Mouse (Mus musculus): ENCODE results near the gene Mrpl30.

The Mrpl30 gene

GRCm38 (mm10) chr1:37899816-37900215 lies 9.5 kb downstream of the Mrpl30 start:
- no peak for DNase-seq (ENCODE audit: extremely low read depth, insufficient read length, low spot score)

- no peak for DNase-seq (ENCODE audit: extremely low read depth, insufficient read length, low spot score)
Observed at GRCm38 (mm10) chr1:37900288-37900687, 10.0 kb downstream of the Mrpl30 start.

GRCm38 (mm10) chr1:37903178-37903577 lies 12.9 kb downstream of the Mrpl30 start:
- DNase-seq (ENCODE audit: extremely low read depth, insufficient read length, low spot score): peak; percentile 9

GRCm38 (mm10) chr1:37912751-37913150 lies 22.5 kb downstream of the Mrpl30 start:
- no peak for DNase-seq (ENCODE audit: extremely low read depth, insufficient read length, low spot score)

GRCm38 (mm10) chr1:37916393-37916792 lies 26.1 kb downstream of the Mrpl30 start, which contains the start of gene Lyg2:
Lyg2 (minus strand) TSS chr1:37916493.
- DNase-seq (ENCODE audit: extremely low read depth, insufficient read length, low spot score): no peak

- DNase-seq (ENCODE audit: extremely low read depth, insufficient read length, low spot score): no peak
Observed at GRCm38 (mm10) chr1:37917666-37918065, 27.4 kb downstream of the Mrpl30 start.

- no peak for DNase-seq (ENCODE audit: extremely low read depth, insufficient read length, low spot score)
Observed at GRCm38 (mm10) chr1:37918096-37918495, 27.8 kb downstream of the Mrpl30 start.

GRCm38 (mm10) chr1:37922536-37922935 lies 32.3 kb downstream of the Mrpl30 start:
- no peak for DNase-seq (ENCODE audit: extremely low read depth, insufficient read length, low spot score)

- no peak for DNase-seq (ENCODE audit: extremely low read depth, insufficient read length, low spot score)
Observed at GRCm38 (mm10) chr1:37925971-37926370, 35.7 kb downstream of the Mrpl30 start.

GRCm38 (mm10) chr1:37931806-37932205 lies 41.5 kb downstream of the Mrpl30 start:
- DNase-seq (ENCODE audit: extremely low read depth, insufficient read length, low spot score): peak; percentile 27
